Mouse (Mus musculus): ENCODE results near the gene Fam240b.

The Fam240b gene

GRCm38 (mm10) chr13:64439471-64439870, 58.1 kb downstream of the Fam240b start:
- DNase-seq: no peak

GRCm38 (mm10) chr13:64438863-64439452, 58.6 kb downstream of the Fam240b start:
- peak; percentile 80 for DNase-seq

GRCm38 (mm10) chr13:64437801-64438200, 59.8 kb downstream of the Fam240b start:
- no peak for DNase-seq

GRCm38 (mm10) chr13:64432017-64432995, 65.3 kb downstream of the Fam240b start, which contains the start of gene Cdk20:
Gene Cdk20, plus strand, starts transcription at chr13:64432314.
- peak; percentile 89 for DNase-seq

All from thymus, postnatal 25 days (tissue).